Mouse (Mus musculus) heart, embryonic 11.5 days (tissue): ENCODE measurements at regions not wholly inside any gene's neighbourhood (a gene's known extent, or its start where the extent isn't known, plus 50 kb on each side); places are given as distances from the start of the nearest gene placed in this dataset.

Source experiments
- ATAC-seq: fragments of 200-750 bp; cut with Nextera tagmentation; replicated peaks from 2 replicates; pipeline ENCODE4 v1.8.0; 2017; ENCODE audit warnings: moderate library complexity; ENCODE audit not compliant: insufficient number of reproducible peaks, low FRiP score, low TSS enrichment
- H3K27ac ChIP-seq: fragments of 300-500 bp; sonication (generic); 2 replicates; pipeline ENCODE4 v1.5.1; 2014; ENCODE audit warnings: mild to moderate bottlenecking, low read depth, low read length
- H3K27me3 ChIP-seq: fragments of 300-500 bp; sonication (generic); 2 replicates; pipeline ENCODE4 v1.6.1; 2014; ENCODE audit warnings: mild to moderate bottlenecking, low read length, mixed read lengths; ENCODE audit not compliant: control insufficient read depth, insufficient read depth
- H3K36me3 ChIP-seq: fragments of 300-500 bp; sonication (generic); 2 replicates; pipeline ENCODE4 v1.6.1; 2014; ENCODE audit warnings: mild to moderate bottlenecking, low read length, moderate library complexity, mixed read lengths; ENCODE audit not compliant: control insufficient read depth, insufficient read depth
- H3K4me1 ChIP-seq: fragments of 300-500 bp; sonication (generic); 2 replicates; pipeline ENCODE4 v1.6.1; 2014; ENCODE audit warnings: low read length; ENCODE audit not compliant: control insufficient read depth, insufficient read depth
- H3K4me2 ChIP-seq: fragments of 300-500 bp; sonication (generic); 2 replicates; pipeline ENCODE4 v1.6.1; 2014; ENCODE audit warnings: mild to moderate bottlenecking, moderate library complexity
- H3K4me3 ChIP-seq: fragments of 300-500 bp; sonication (generic); 2 replicates; pipeline ENCODE4 v1.5.1; 2014; ENCODE audit warnings: low read depth, low read length
- H3K9ac ChIP-seq: fragments of 300-500 bp; sonication (generic); 2 replicates; pipeline ENCODE4 v1.6.1; 2014; ENCODE audit warnings: mild to moderate bottlenecking, low read depth, low read length, moderate library complexity
- H3K9me3 ChIP-seq: fragments of 300-500 bp; sonication (generic); replicated peaks from 2 replicates; pipeline ENCODE4 v1.6.1; 2016; ENCODE audit warnings: low read length; ENCODE audit not compliant: control insufficient read depth
- WGBS: fragments of 180-500 bp; shearing (Covaris S2); extraction: QIAGEN DNeasy Blood & Tissue Kit; methylation state at CpG from one replicate; pipeline ENCODE4 v1.1.7; 2014; ENCODE audit not compliant: insufficient replicate concordance; 5-methylcytosine and 5-hydroxymethylcytosine counted together

- no peak overlapping the region for H3K4me2 ChIP-seq
- no peaks in the 10 kb centered on the region for H3K27me3 ChIP-seq
- no peak overlapping the region for H3K27ac ChIP-seq
- H3K36me3 ChIP-seq = no peaks in the 10 kb centered on the region
- no peak overlapping the region for H3K4me3 ChIP-seq
- 58% methylated on average over 4 of the region's 4 CpGs for WGBS
- H3K9me3 ChIP-seq = no peaks in the 10 kb centered on the region
- no peaks in the 10 kb centered on the region for H3K4me1 ChIP-seq
- no peak overlapping the region for H3K9ac ChIP-seq
- ATAC-seq = no peak
Observed at GRCm38 (mm10) chr9:46538616-46539015, 218.8 kb upstream of the 4931429L15Rik start.

GRCm38 (mm10) chr9:46516401-46517130 lies 196.8 kb upstream of the 4931429L15Rik start:
- Histone ChIP-seq H3K9ac (no peak overlapping the region), H3K4me2 (no peak overlapping the region), H3K4me1 (no peaks in the 10 kb centered on the region), H3K4me3 (no peak overlapping the region), H3K27ac (no peak overlapping the region), H3K9me3 (no peaks in the 10 kb centered on the region; the same call in 1 of the 2 replicates), H3K36me3 (no peaks in the 10 kb centered on the region), H3K27me3 (no peaks in the 10 kb centered on the region)
- ATAC-seq = no peak
- 84% methylated on average over 20 of the region's 20 CpGs for WGBS

- Histone ChIP-seq H3K9me3 (no peaks in the 10 kb centered on the region), H3K36me3 (no peaks in the 10 kb centered on the region), H3K27ac (no peak overlapping the region), H3K27me3 (peaks cover 4% of the 10 kb centered on the region), H3K9ac (no peak overlapping the region), H3K4me3 (no peak overlapping the region), H3K4me2 (no peak overlapping the region), H3K4me1 (peaks cover 3% of the 10 kb centered on the region; the same call in 1 of the 2 replicates)
- WGBS = 54% methylated on average over 6 of the region's 6 CpGs
- ATAC-seq = no peak
Observed at GRCm38 (mm10) chr9:46512276-46513051, 192.7 kb upstream of the 4931429L15Rik start.

GRCm38 (mm10) chr9:46511307-46511706 lies 191.5 kb upstream of the 4931429L15Rik start:
- no peak for ATAC-seq
- WGBS = 46% methylated on average over 6 of the region's 6 CpGs
- Histone ChIP-seq H3K4me2 (no peak overlapping the region), H3K36me3 (no peaks in the 10 kb centered on the region), H3K27ac (no peak overlapping the region), H3K9ac (0 out of 2 replicates have a peak overlapping the region, but pooled peaks have one; percentile 34), H3K27me3 (peaks cover 4% of the 10 kb centered on the region), H3K4me1 (peaks cover 3% of the 10 kb centered on the region; the same call in 1 of the 2 replicates), H3K9me3 (no peaks in the 10 kb centered on the region), H3K4me3 (no peak overlapping the region)

- Histone ChIP-seq H3K9ac (no peak overlapping the region), H3K4me1 (peaks cover 3% of the 10 kb centered on the region; the same call in 1 of the 2 replicates), H3K9me3 (no peaks in the 10 kb centered on the region), H3K4me3 (no peak overlapping the region), H3K27ac (no peak overlapping the region), H3K4me2 (no peak overlapping the region), H3K36me3 (no peaks in the 10 kb centered on the region), H3K27me3 (peaks cover 4% of the 10 kb centered on the region)
- ATAC-seq = no peak
- WGBS = 58% methylated on average over 5 of the region's 5 CpGs
Observed at GRCm38 (mm10) chr9:46509896-46510295, 190.1 kb upstream of the 4931429L15Rik start.

GRCm38 (mm10) chr9:46509458-46509857 lies 189.7 kb upstream of the 4931429L15Rik start:
- no peak overlapping the region for H3K27ac ChIP-seq
- no peaks in the 10 kb centered on the region for H3K9me3 ChIP-seq
- H3K27me3 ChIP-seq = peaks cover 4% of the 10 kb centered on the region
- peaks cover 3% of the 10 kb centered on the region; the same call in 1 of the 2 replicates for H3K4me1 ChIP-seq
- no peak overlapping the region for H3K4me3 ChIP-seq
- no peaks in the 10 kb centered on the region for H3K36me3 ChIP-seq
- WGBS = 22% methylated on average over 5 of the region's 5 CpGs
- no peak overlapping the region for H3K4me2 ChIP-seq
- ATAC-seq = no peak
- H3K9ac ChIP-seq = no peak overlapping the region

- Histone ChIP-seq H3K27ac (no peak overlapping the region), H3K4me3 (no peak overlapping the region), H3K4me1 (peaks cover 3% of the 10 kb centered on the region; the same call in 1 of the 2 replicates), H3K9ac (no peak overlapping the region), H3K9me3 (no peaks in the 10 kb centered on the region), H3K36me3 (no peaks in the 10 kb centered on the region), H3K27me3 (peaks cover 4% of the 10 kb centered on the region), H3K4me2 (no peak overlapping the region)
- WGBS = 72% methylated on average over 4 of the region's 4 CpGs
- ATAC-seq = no peak
Observed at GRCm38 (mm10) chr9:46507036-46507435, 187.2 kb upstream of the 4931429L15Rik start.

GRCm38 (mm10) chr9:46504536-46504935 lies 184.8 kb upstream of the 4931429L15Rik start:
- Histone ChIP-seq H3K9me3 (no peaks in the 10 kb centered on the region), H3K27me3 (peaks cover 2% of the 10 kb centered on the region; the same call in 1 of the 2 replicates), H3K9ac (no peak overlapping the region), H3K4me2 (no peak overlapping the region), H3K4me1 (no peaks in the 10 kb centered on the region), H3K4me3 (no peak overlapping the region), H3K36me3 (no peaks in the 10 kb centered on the region), H3K27ac (no peak overlapping the region)
- no peak for ATAC-seq
- 61% methylated on average over 12 of the region's 12 CpGs for WGBS
